Mouse (Mus musculus): ENCODE data around the gene Slc35e3. TPM values are rescaled to one million over a fixed set of nuclear protein-coding genes. Genes with fewer than 3 reads are reported as not detected.
"Not testable (repeated sequence)": the region's sequence is repeated elsewhere in the genome, so short reads cannot be mapped to it uniquely, and the experiment has no call there.

Slc35e3 gene
- polyA plus RNA-seq, 1 experiment = 3.3 TPM

DNA sequence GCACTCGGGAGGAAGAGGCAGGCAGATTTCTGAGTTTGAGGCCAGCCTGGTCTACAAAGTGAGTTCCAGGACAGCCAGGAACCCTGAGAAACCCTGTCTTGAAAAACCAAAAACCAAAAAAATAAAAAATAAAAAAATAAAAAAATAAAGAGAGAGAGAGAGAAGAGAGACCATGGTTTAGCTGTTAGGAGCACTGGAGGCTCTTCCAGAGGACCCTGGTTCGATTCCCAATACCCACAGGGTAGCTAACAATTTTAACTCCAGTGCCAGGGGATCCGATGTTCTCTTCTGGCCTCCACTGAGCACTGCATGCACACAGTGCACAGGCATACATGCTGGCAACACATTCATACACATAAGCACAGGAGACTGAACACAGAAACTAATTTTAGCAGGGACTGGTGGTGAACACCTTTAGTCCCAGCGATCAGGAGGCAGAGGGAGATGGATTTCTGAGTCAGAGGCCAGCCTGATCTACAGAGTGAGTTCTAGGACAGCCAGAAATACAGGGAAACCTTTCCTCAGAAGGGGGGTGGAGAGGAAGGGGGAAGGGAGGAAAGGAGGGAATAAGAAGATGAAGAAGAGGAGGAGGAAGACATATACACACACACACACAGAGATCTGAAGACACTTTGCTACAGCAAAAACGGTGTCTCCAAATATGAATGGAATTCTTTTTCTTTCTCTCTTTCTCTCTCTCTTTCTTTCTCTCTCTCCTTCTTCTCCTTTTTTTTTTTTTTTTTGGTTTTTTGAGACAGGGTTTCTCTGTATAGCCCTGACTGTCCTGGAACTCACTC, 6.9 kb upstream of the Slc35e3 start:
- DNase-seq (ENCODE audit: low read depth, low spot score) = no peak
- WGBS = 94% methylated on average over 5 of the region's 5 CpGs

DNA sequence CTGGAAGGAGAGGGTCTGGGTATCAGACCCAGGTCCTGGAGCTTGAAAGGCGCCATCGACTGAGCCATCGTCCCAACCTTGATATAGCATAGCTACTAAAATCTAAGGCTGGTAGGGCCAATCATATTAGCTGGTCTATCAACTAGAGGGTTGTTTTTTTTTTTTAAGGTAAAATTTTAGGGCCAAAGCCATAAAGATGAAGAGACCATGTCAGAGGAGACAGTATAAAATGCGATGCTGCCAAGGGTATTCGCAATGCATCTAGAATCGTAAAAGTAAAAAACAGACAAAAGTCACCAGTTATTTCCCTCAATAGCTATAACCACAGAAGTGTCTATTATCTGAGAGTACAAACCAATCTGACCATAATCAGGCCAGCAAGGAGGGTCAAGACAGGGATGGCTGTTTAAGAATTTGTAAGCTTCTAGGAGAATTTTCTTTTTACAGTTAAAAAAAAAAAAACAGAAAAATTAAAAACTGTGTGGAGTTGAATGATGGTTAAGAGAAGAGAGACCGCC, 6.2 kb upstream of the Slc35e3 start:
- WGBS = 97% methylated on average over 7 of the region's 7 CpGs
- DNase-seq (ENCODE audit: low read depth, low spot score) = no peak

DNA sequence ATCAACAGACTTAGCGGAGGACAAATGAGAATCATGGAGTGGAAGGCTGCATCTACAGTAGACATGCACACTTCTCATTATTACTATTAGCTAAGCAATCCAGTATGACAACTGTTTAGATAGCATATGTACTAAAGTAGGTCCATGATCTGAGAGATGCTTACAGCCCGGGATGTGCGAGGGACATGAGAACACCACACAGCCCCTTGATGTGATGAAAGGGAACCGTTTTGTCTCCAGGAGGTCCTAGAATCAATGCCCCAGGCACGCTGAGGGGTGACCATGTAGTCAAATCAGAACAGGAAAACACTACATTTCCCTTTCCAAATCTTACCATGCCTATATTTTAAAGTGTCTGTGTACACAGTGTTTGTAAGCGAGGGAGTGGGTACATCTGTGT, 5.6 kb upstream of the Slc35e3 start:
- DNase-seq (ENCODE audit: low read depth, low spot score) = no peak
- 97% methylated on average over 6 of the region's 6 CpGs for WGBS

DNA sequence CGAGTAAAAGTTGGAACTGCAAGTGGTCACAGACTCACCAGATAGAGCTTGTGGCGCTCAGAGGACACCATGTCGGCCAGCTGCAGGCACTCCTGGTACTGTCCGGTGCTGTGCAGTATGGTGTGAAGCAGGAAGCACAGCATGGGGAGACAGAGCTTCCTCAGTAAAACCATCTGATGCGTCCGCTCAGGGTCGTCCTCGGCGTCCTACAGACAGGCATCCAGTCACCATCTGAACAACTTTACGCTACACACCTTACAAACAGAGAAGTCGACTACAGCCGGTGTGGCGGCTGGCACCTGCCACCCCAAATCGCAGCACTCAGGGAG, 5.1 kb upstream of the Slc35e3 start:
- 98% methylated on average over 14 of the region's 14 CpGs for WGBS
- no peak for DNase-seq (ENCODE audit: low read depth, low spot score)

DNA sequence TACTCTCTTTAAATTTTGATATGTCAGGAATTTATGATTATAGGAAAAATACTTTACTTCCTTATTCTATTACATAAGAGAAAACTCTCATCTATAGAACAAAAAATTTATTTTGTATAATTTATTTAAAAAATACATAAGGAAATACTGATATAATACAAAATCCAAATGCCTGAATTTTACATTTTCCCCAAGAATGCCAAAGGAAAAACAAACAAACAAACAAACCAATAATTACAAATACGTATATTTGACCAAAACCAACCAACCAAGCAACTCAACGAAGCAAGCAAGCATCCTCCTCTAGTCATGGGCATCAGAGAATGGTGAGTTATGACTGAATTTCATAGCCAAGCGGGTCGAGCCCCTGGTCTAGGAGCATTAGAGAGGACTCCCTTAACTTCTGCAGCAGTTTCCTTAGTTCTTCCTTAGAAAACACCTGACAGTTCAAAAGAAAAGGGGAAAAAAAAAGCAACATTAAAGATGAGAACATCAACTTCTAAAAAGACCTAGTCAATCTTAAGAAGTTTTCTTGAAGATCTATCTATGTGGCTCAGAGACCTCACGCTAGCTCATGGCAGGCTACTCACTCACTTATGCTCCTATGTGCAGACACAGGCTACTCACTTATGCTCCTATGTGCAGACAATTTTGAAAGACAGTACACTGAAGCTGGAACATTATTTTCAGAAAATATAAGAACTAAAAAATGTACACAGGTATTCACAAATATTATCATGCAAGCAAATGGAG, 4.5 kb upstream of the Slc35e3 start:
- 97% methylated on average over 5 of the region's 5 CpGs for WGBS
- no peak for DNase-seq (ENCODE audit: low read depth, low spot score)

DNA sequence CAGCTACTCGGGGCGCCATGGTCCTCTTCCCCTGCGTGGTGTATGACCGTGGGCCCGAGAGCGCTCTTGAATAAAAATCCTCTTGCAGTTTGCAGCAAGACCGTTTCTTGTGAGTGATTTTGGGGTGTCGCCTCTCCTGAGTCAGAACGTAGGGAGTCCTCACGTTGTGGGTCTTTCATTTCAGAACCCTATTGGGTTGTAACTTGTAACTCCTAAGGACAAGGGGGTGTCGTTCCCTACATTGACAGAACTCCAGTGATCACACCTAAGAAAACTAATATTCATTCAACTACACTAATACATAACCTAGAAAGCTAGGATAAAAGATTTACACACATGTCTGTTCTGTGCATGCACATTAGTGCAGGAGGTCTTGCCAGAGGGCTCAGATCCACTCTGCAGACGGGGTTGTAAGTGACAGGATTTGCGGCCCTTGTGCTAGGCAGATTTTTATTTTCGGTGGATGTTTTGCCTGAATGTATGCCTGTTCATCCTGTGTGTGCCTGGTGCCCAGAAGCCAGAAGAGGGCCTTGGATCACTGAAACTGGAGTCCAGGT, 3.7 kb upstream of the Slc35e3 start:
- no peak for DNase-seq (ENCODE audit: low read depth, low spot score)
- 95% methylated on average over 14 of the region's 14 CpGs for WGBS

DNA sequence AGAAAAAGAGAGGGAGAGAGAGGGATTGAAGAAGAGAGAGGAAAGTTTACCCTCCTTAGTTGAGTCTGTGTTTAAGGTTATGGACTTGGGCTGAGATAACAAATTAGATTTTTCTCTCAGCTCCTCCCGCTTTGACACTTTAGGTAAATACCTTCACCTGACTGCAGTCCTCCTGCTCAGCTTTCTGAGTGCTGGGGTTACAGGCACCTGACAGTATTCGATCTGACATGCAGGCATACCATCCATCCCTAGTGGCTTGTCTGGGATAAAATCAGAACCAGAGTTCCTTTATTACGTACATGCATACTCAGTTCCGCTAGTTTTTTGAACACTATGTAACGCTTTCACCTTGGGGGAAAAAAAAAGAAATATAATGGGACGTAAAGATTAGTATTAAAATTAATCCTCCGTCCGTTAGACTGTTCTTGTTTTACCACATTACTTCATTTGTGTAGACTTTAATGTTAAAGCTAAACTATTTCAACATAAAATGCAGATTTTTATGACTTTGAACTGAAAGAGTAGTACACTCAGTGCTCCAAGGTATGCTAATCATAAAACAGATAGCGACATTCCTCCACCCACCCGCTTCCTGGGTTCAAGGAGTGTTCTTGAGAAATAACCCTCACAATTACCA, 3.0 kb upstream of the Slc35e3 start:
- no peak for DNase-seq (ENCODE audit: low read depth, low spot score)
- 96% methylated on average over 10 of the region's 10 CpGs for WGBS

DNA sequence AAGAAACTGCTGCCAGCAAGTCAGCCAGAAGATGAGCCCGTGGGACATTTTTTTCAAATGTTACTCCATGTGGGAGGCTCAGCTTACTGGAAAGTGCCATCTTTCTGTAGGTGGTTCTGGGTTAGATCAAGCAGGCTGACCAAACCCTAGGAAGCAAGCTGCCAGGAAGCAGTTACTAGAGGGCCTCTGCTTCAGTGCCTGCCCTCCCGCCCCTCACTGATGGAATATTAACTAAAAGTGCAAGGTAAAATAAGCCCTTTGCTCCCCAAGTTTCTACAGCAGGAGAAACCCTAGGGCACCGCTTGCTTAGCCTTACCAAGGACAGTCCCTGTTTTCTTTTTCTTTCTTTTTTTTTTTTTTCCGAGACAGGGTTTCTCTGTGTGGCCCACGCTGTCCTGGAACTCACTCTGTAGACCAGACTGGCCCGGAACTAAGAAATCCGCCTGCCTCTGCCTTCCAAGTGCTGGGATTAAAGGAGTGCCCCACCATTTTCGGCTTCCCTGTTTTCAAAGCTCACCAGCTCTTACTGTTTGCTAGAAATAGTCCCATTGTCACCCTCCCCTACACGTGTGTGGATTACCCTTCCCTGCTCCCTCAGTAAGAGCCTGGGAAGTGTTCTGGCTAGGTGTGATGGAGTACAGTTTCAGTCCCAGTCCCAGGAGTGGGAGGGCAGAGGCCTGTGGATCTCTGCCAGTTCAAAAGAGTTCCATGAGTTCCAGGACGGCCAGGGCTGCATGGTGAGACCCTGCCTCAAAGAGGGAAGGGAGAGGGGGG, 2.3 kb upstream of the Slc35e3 start:
- WGBS = 88% methylated on average over 10 of the region's 10 CpGs
- no peak for DNase-seq (ENCODE audit: low read depth, low spot score)

DNA sequence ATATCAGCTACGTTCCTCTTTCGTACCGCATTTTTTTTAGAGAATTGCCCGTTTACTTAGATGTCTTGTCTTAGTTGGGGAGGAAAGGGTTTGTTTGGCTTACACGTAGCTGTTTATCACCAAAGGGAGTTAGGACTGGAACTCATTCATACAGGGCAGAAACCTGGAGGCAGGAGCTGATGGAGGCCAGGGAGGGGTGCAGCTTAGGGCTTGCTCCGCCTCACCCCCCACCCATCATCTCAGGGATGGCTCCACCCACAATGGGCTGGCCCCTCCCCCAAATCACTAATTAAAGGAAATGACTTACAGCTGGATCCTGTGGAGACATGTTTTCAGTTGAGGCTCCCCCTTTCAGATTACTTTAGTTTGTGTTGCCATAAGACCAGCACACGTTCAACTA, 1.5 kb upstream of the Slc35e3 start:
- WGBS = 84% methylated on average over 7 of the region's 7 CpGs
- DNase-seq (ENCODE audit: low read depth, low spot score) = no peak

DNA sequence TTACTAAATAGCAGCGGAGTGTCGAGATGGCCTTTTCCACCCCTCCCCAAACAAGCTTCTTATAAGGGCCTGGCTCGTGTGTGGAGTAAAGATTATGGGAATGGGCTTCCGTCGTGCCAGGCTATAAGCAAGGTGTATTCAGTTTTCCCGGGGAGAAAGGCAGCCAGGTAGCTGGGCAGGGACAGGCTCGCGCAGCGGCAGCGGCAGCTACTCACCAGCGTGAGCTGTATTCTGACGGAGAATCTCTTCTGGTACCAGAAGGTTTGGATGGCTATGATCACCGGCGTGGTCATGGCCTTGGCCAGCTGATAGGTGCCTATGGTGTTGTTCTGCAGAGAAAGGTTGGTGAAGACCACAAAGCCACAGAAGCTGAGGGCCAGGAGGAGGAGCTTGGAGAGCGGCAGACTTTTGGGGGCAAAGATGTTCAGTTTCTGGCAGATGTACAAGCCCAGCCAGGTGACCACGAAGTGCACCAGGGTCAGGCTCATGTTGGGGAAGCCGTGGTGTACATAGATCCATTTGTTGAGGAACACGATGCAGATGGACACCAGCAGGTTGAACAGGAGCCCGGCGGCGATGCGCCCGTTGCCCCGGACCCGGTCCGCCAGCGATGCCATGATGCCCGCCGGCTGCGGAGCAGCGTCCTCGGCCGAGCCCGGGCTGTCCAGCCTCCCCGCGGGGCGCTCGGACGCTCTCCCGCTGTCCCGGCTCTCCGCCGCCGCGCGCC, 432 bp downstream of the Slc35e3 start:
- WGBS = under 1% methylated on average over 18 of the region's 46 CpGs

DNA sequence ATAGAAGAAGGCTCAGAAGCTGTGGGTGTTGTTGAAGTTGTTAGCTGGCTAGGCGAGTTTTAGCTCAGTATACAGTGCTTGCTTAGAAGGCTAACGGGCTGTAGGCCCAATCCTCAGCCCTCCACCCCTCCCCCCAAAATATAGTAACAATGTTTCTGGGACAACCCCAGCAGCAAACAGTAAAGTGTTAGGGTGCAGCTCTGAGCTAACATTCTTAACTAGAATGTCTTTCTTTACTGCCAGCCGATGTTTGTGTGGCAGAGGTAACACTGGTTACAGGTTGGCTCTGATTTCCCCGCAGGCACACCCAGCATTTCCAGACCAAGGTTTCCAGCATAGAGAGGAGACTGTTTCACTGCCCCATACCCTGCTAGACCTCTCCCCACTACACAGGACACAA, 2.2 kb downstream of the Slc35e3 start:
- 33% methylated on average over 4 of the region's 4 CpGs for WGBS
- DNase-seq (ENCODE audit: low read depth, low spot score) = no peak

More for the DNA sequence above, 432 bp downstream of the Slc35e3 start:
- not testable (repeated sequence) for DNase-seq (ENCODE audit: low read depth, low spot score)

DNA sequence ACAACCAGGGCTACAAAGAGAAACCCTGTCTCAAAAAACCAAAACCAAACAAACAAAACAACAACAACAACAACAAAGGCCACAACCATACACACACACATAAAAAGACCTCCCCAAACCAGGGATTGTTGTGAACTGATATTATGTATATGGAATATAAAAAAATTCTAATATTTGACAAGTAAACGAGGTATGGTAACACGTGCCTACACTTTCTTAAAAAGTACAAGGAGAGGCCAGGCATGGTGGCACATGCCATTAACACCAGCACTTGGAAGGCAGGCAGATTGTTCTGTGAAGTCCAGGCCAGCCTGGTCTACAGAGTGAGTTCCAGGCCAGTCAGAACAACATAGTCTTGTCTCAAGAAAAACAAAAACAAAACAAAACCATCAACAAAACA, 3.0 kb downstream of the Slc35e3 start:
- WGBS = 77% methylated on average over 2 of the region's 2 CpGs

DNA sequence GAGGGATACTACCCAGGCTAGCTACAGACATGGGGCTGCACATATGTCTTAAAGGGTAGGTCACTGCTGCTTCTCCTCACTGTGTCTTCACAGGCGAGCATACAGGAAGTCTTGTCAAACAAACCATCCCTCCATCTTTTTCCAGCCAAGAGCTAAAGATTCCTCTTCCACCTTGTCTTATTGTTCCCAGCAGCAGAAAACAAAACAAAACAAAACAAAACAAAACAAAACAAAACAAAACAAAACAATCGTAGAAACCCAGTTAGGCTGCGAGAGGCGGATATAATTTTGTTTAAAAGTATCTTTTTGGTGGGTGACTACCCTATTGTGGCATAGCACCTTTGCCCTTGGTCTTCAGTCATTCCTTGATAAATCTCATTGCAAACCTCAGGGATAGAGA, 3.5 kb downstream of the Slc35e3 start:
- DNase-seq (ENCODE audit: low read depth, low spot score) = no peak
- 96% methylated on average over 4 of the region's 4 CpGs for WGBS

More for the DNA sequence above, 3.0 kb downstream of the Slc35e3 start:
- DNase-seq (ENCODE audit: low read depth, low spot score) = no peak

DNA sequence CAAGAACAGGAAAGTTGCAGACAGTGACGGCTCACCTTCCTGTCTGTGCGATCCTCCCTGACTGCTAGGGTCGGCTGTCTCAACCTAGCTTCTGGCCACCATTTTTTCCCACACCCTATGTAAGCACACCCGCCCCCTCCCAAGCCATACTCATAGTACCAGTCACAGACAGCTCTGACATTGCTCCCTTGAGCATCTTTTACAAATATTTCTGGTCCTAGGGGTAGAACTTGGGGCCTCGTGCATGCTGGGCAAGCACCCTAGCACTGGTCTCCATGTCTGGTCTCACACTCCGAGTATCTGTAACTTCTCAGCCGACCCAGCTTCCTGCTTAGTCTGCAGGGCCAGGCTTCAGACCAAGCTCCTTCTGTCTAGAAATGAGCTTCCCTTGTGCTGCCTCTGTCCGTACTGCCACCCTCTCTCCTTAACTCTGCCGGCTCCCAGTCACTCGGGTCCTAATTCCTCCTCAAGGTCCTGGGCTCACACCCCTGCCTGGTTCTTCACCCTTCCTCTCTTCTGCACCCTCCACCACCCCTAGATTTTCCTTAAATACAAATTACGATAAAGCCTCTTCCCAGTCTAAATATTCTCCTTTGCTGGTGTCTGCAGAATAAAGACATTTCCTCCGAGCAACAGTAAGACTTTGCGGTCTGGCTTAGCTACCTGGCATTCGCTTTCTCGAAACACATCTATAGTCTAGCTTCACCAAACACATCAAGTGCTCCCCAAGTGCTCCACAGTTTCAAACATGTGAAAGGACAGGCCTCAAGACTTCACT, 4.3 kb downstream of the Slc35e3 start:
- no peak for DNase-seq (ENCODE audit: low read depth, low spot score)
- WGBS = 81% methylated on average over 15 of the region's 15 CpGs

DNA sequence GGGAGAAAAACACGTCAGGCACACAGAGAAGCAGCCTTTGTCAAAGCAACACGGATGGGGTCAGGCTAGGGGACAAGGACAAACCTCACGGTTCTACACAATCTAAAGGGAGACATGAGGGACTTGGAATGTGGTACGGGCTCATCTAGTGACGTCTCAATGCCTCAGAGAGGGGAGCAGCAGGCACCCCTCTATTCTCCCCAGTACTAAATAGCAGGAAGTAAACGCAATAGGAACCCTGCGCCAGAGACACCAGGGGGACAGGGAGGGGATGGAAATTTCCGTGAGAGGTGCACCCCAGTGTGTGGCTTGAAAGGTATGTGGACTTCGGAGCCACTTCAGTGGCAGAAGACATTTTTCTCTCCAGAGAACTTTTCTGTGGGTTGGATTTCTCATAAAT, 5.2 kb downstream of the Slc35e3 start:
- WGBS = 84% methylated on average over 9 of the region's 9 CpGs
- no peak for DNase-seq (ENCODE audit: low read depth, low spot score)

DNA sequence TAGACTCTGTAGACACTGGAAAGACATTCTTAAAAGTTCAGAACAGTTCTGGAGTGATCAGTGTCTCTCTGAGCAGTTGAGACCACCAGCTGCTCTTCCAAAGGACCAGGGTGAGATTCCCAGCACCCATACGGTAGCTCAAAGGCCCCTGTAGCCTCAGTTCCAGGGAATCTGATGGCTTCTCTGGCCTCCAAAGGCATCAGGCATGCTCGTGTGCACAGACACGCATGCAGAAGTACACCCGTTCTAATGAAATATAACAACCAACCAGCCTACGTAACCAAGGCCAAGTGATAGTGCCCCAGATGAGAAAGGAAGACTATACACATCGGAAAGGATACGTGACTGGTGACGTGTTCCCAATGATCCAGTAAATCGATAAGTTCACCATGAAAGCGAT, 6.0 kb downstream of the Slc35e3 start:
- 98% methylated on average over 10 of the region's 10 CpGs for WGBS

DNA sequence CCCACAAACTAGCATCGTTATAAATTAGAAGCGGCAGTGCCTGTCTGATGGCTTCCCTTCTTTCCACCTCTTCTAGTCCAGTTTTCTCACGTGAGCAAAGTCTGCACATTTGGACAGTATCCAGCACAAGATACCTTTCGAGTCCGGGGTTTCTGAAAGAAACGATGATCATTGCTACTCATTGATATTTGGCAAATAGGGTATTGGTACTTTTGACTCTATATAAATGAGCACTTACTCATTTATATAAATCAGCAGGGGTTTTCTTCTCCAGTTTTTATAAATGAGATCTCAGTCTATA, 6.6 kb downstream of the Slc35e3 start:
- 92% methylated on average over 6 of the region's 6 CpGs for WGBS
- DNase-seq (ENCODE audit: low read depth, low spot score) = no peak

More for the DNA sequence above, 6.0 kb downstream of the Slc35e3 start:
- DNase-seq (ENCODE audit: low read depth, low spot score) = no peak

DNA sequence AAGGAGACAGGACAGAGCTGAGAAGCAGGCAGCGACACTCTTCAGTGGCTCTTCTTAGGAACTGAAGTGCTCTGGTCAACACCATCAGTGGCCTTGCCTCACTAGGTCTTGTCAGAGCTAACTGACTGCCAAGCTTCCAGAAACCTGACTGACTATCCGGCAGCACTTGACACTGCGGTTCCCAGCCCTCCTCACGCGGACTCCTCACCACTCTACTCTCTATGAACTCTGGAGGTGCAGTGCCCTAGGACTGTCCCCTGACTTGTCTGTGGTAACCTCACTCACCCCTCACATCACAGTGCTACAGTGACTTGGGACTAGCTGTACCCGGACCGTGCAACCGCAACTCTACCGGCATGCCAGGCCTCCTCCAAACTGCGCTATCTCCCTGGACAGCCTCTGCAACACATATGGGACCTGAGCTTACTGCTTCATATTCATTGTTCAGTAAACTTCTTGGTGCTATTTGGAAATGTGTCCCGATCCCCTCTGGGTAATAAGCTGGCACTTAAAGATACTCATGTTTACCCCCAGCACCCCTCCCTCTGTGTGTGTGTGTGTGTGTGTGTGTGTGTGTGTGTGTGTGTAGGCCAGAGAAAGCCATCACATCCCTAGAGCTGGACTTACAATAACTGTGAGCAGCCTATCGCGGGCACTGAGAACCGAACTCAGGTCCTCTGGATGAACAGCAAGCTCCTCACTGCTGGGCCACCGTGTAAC, 7.1 kb downstream of the Slc35e3 start:
- WGBS = 96% methylated on average over 15 of the region's 15 CpGs
- no peak for DNase-seq (ENCODE audit: low read depth, low spot score)
